Mouse (Mus musculus) embryonic fibroblast, embryonic 13.5 days (primary cell): Measurements from ENCODE around the gene Pbx1.

Experiments
- CTCF ChIP-seq: IDR thresholded peaks from 2 replicates; pipeline ENCODE4 v1.5.1; 2011; ENCODE audit warnings: mild to moderate bottlenecking, control low read depth, low read length, moderate library complexity, borderline replicate concordance; ENCODE audit not compliant: insufficient read depth
- POLR2A ChIP-seq: IDR thresholded peaks from 2 replicates; pipeline ENCODE4 v1.6.1; 2011; ENCODE audit warnings: low read depth, mild to moderate bottlenecking, control low read depth, low read length, moderate library complexity

DNA sequence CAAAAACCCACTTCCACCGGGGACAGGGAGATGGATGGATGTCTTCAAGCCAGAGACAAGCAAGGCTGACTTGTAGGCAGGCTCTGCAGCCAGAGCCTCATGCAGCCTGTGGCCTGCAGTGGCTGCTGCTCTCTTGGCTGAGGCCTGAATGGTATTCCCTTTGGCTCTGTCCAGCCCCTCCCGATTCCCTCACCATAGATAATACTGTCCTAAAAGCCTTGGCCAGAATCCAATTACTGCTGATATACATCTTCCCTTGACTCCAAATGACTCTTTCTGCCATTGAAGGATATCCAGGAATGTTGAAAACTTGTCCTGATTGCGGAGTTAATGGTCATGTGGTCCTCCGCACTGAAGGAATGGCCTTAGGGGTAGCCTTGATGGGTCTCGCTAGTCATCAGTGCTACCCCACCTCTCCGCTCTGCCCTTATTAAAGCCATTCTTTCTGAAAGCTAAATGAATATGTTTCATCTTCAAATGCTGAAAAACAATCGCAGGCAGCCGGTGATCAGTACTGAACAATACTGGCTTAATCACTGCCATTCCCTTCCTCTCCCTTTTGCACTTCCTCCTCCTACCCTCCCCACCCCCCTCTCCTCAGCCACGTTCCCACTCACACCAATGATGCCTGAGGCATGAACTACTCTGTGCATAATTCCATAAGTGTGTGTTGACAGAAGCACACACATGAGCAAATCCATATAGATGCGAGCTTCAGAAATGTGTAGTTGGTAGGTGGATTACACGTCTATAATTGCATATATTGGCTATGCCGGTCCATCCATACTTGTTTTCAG, 166.3 kb downstream of the Pbx1 start:
- TF ChIP-seq CTCF (no peak), POLR2A (no peak)
